Mouse (Mus musculus) ES-Bruce4 (cell line): Measurements from ENCODE around the gene Olfr1448. TPM values are rescaled to one million over a fixed set of nuclear protein-coding genes. Genes with fewer than 3 reads are reported as not detected.
"Not testable (repeated sequence)": the region's sequence is repeated elsewhere in the genome, so short reads cannot be mapped to it uniquely, and the experiment has no call there.

ENCODE experiments used
- H3K27ac ChIP-seq: 2 replicates; pipeline ENCODE4 v1.5.1; 2012; ENCODE audit warnings: low read length, inconsistent platforms; ENCODE audit not compliant: insufficient read depth
- H3K27me3 ChIP-seq: 2 replicates; pipeline ENCODE4 v1.6.1; 2012; ENCODE audit warnings: mild to moderate bottlenecking, low read length, inconsistent platforms; ENCODE audit not compliant: control insufficient read depth, poor library complexity, insufficient read depth, severe bottlenecking
- H3K36me3 ChIP-seq: 2 replicates; pipeline ENCODE4 v1.6.1; 2012; ENCODE audit warnings: inconsistent platforms, mild to moderate bottlenecking, low read length, moderate library complexity; ENCODE audit not compliant: control insufficient read depth, poor library complexity, insufficient read depth, severe bottlenecking
- H3K4me1 ChIP-seq: one replicate; pipeline ENCODE4 v1.8.1; 2011; ENCODE audit warnings: low read length; ENCODE audit not compliant: control insufficient read depth, insufficient read depth
- H3K4me3 ChIP-seq: 2 replicates; pipeline ENCODE4 v1.5.1; 2011; ENCODE audit warnings: low read depth, mild to moderate bottlenecking, low read length
- H3K9ac ChIP-seq: 2 replicates; pipeline ENCODE4 v1.6.1; 2012; ENCODE audit warnings: low read depth, mild to moderate bottlenecking, inconsistent platforms; ENCODE audit not compliant: poor library complexity, severe bottlenecking
- H3K9me3 ChIP-seq: replicated peaks from 2 replicates; pipeline ENCODE4 v1.6.1; 2012; ENCODE audit warnings: mild to moderate bottlenecking, low read length, inconsistent platforms; ENCODE audit not compliant: control insufficient read depth, poor library complexity, insufficient read depth, severe bottlenecking
- CTCF ChIP-seq: IDR thresholded peaks from one replicate; pipeline ENCODE4 v1.8.1; 2011; ENCODE audit warnings: low read depth, low read length
- EP300 ChIP-seq: IDR thresholded peaks from 2 replicates; pipeline ENCODE4 v1.6.1; 2011; ENCODE audit warnings: low read depth, low read length; ENCODE audit not compliant: insufficient read depth
- POLR2A ChIP-seq: IDR thresholded peaks from one replicate; pipeline ENCODE4 v1.8.1; 2011; ENCODE audit warnings: low read length; ENCODE audit not compliant: insufficient read depth
- polyA plus RNA-seq: library from polyadenylated mRNA; stranded (reverse); fragments of >200 nt; gene quantifications from 2 replicates; pipeline ENCODE4 v1.2.4, GENCODE M21; 2011; ENCODE audit warnings: low read depth; ENCODE audit not compliant: missing spikeins, insufficient read depth, insufficient read length

The Olfr1448 gene
- not detected in 2 replicates for polyA plus RNA-seq

- Histone ChIP-seq H3K36me3 (no peaks in the 10 kb centered on the region), H3K4me3 (no peak within 1 kb of the TSS), H3K9me3 (no peaks in the 10 kb centered on the region), H3K27me3 (no peaks in the 10 kb centered on the region), H3K4me1 (no peaks in the 10 kb centered on the region), H3K27ac (no peak within 1 kb of the TSS), H3K9ac (no peak within 1 kb of the TSS)
- no peak for TF ChIP-seq EP300
- TF ChIP-seq POLR2A = no peak
- TF ChIP-seq CTCF = no peak
Observed at GRCm38 (mm10) chr19:12924319-12924718, at the start of gene Olfr1448. Gene Olfr1448 (minus strand): TSS chr19:12924419.

GRCm38 (mm10) chr19:12970082-12970481 lies 45.9 kb upstream of the Olfr1448 start:
- not testable (repeated sequence) for H3K36me3 ChIP-seq, H3K9ac ChIP-seq, H3K4me1 ChIP-seq, H3K27ac ChIP-seq, H3K4me3 ChIP-seq, H3K27me3 ChIP-seq
- H3K9me3 ChIP-seq = peaks cover 14% of the 10 kb centered on the region; the same call in 1 of the 2 replicates

DNA sequence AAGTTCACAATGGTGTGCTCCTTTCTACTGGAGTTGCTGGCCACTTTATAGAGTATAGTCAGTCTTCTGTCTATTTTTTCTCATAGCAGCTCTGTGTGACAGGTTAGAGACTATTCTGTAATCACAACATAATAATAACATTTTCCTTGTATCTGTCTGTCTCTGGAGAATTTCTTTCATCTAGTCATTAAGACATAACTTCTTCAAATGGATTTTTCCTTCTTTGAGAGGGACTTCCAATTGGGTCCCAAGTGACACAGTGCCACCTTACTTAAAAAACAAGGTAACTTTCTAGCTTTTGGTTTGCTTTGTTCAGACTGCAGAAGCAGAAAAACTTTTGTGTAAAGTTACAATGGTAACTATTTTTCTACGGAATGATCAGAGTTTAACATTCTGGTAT lies 25.7 kb upstream of the Olfr1448 start, which contains the start of gene Olfr1450:
Gene Olfr1450 (plus strand): TSS at position 301 of the 400 bp plus-strand sequence.
- no peaks in the 10 kb centered on the region; the same call in 1 of the 2 replicates for H3K9me3 ChIP-seq
- TF ChIP-seq EP300 (no peak), CTCF (no peak), POLR2A (no peak)
- no peaks in the 10 kb centered on the region for H3K4me1 ChIP-seq
- H3K27ac ChIP-seq = no peak within 1 kb of the TSS
- no peak within 1 kb of the TSS for H3K4me3 ChIP-seq
- no peaks in the 10 kb centered on the region for H3K27me3 ChIP-seq
- no peaks in the 10 kb centered on the region for H3K36me3 ChIP-seq
- H3K9ac ChIP-seq = no peak within 1 kb of the TSS

DNA sequence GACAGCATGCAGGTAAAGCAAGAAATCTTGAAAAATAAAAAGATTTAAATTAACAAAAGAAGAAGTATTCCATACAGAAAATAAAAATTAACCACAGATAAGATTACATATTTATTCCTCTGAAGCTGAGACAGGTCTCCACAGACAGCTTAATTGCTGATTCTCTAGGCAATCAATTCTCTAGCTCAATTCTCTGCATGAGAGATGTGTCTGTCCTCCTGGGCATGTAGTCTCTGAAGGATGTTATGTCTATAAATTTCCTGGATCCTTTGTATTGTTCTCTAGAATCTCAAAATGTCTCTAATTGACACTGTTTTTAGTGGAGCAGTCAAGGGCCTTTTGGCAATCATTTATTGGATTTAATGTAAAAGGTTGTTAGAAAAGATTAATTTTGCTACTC lies 6.3 kb upstream of the Olfr1448 start, which contains the start of gene Olfr1449:
Gene Olfr1449 (plus strand): TSS at position 301 of the 400 bp plus-strand sequence.
- no peak within 1 kb of the TSS for H3K27ac ChIP-seq
- no peak within 1 kb of the TSS for H3K9ac ChIP-seq
- H3K9me3 ChIP-seq = no peaks in the 10 kb centered on the region
- H3K36me3 ChIP-seq = no peaks in the 10 kb centered on the region
- no peaks in the 10 kb centered on the region for H3K27me3 ChIP-seq
- TF ChIP-seq POLR2A (no peak), CTCF (no peak), EP300 (no peak)
- H3K4me3 ChIP-seq = no peak within 1 kb of the TSS
- H3K4me1 ChIP-seq = no peaks in the 10 kb centered on the region

DNA sequence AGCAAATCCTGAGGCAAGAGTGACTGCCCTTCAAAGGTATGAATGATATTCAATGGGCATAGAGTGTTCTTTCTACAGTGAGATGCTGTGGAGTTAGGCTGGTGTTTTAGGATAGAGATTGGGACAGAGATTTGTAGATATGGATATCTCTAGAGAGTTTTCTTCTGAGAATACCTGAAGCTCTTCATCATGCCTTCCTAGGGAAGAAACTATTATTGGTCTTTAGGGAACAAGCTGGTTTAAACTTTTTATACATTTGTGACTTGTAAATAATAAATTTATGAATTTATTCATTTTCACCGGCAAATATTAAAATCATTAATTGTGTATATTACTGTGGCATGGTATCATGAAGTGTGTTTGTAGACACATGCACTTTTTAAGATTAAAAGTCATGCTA lies 20.6 kb downstream of the Olfr1448 start, which contains the start of gene Olfr1447:
Gene Olfr1447 (minus strand): TSS at position 101 of the 400 bp plus-strand sequence.
- no peaks in the 10 kb centered on the region for H3K4me1 ChIP-seq
- TF ChIP-seq POLR2A = no peak
- TF ChIP-seq CTCF = no peak
- no peak for TF ChIP-seq EP300
- no peaks in the 10 kb centered on the region; the same call in 1 of the 2 replicates for H3K9me3 ChIP-seq
- H3K27ac ChIP-seq = no peak within 1 kb of the TSS
- no peaks in the 10 kb centered on the region for H3K27me3 ChIP-seq
- no peak within 1 kb of the TSS for H3K4me3 ChIP-seq
- no peaks in the 10 kb centered on the region for H3K36me3 ChIP-seq
- H3K9ac ChIP-seq = no peak within 1 kb of the TSS

DNA sequence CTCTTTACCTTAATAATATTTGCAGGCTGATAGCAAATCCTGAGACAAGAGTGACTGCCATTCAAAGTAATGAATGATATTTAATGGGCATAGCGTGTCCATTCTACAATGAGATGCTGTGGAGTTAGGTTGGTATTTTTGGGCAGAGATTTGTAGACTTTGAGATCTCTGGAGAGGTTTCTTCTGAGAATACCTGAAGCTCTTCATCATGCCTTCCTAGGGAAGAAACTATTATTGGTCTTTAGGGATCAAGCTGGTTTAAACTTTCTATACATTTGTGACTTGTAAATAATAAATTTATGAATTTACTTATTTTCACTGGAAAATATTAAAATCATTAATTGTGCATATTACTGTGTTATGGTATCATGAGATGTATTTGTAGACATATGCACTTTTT lies 30.8 kb downstream of the Olfr1448 start, which contains the start of gene Olfr1446:
Gene Olfr1446 (minus strand): TSS at position 101 of the 400 bp plus-strand sequence.
- no peaks in the 10 kb centered on the region for H3K27me3 ChIP-seq
- peaks cover 7% of the 10 kb centered on the region; the same call in 1 of the 2 replicates for H3K9me3 ChIP-seq
- no peak within 1 kb of the TSS for H3K9ac ChIP-seq
- H3K27ac ChIP-seq = no peak within 1 kb of the TSS
- H3K4me3 ChIP-seq = no peak within 1 kb of the TSS
- H3K4me1 ChIP-seq = no peaks in the 10 kb centered on the region
- no peaks in the 10 kb centered on the region for H3K36me3 ChIP-seq
- TF ChIP-seq EP300 (no peak), CTCF (no peak), POLR2A (no peak)
